20 mouse cellular contexts compared by ENCODE assay signal in the genomic region with DNA sequence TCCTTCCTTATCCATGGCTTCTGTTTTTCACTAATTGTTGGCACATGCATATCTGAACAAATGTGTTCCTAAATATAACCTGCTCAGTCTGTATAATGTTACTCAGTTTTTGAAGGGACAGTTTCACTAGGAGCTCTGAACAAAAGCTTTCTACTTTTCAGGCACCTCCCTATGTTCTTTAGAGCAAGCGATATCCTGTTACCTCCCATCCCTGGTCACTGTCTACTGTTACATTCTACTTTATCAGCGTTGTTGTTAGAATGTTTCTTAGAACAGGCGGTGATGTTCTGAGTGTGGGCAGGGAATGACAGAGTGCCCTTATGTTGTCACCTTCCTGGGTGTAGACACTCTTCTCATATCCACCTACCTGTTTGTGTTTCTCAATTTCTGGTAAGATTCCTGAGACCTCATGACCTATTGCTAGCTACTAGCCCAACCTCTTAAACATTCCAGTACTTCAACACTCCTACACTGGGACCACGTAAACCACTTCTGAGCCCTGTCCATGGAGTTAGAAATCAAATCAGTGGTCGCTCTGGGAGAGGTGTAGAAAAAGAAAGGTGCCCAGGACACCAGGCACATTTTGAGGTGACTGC. TPM values are rescaled to one million over a fixed set of nuclear protein-coding genes. Genes with fewer than 3 reads are reported as not detected.
"Had no signal": no experiment of that assay in that cellular context is flagged by ENCODE, and none has a peak within 500 bp of the region (broad histone marks: within the 10 kb centered on the region; RNA-seq: fewer than 3 reads in every experiment).

No protein-coding gene starts in this region.

- H3K4me1 ChIP-seq: liver, embryonic 13.5 days; neural tube, embryonic 12.5 days; neural tube, embryonic 15.5 days; stomach, embryonic 15.5 days had no signal

- H3K4me3 ChIP-seq: left cerebral cortex, adult 2 months; liver, embryonic 13.5 days; neural tube, embryonic 12.5 days; neural tube, embryonic 15.5 days; stomach, embryonic 15.5 days had no signal

- H3K27ac ChIP-seq: hindbrain, postnatal 0 days; left cerebral cortex, adult 2 months; liver, embryonic 13.5 days; neural tube, embryonic 12.5 days; neural tube, embryonic 15.5 days; stomach, embryonic 15.5 days had no signal

- H3K27me3 ChIP-seq: liver, embryonic 13.5 days; neural tube, embryonic 12.5 days; neural tube, embryonic 15.5 days; stomach, embryonic 15.5 days had no signal

- DNase-seq: kidney, adult 2 months; kidney, postnatal 14 days; layer of hippocampus, postnatal 36 days; liver, embryonic 13.5 days; lung, embryonic 14.5 days; lung, postnatal 10 days; midbrain, embryonic 14.5 days; retina, postnatal 1 day; right cerebral cortex, postnatal 25 days; spleen, adult 18-20 months; thymus, postnatal 25 days had no signal

- H3K36me3 ChIP-seq: liver, embryonic 13.5 days; neural tube, embryonic 12.5 days; neural tube, embryonic 15.5 days; stomach, embryonic 15.5 days had no signal

- H3K9me3 ChIP-seq: liver, embryonic 13.5 days; neural tube, embryonic 12.5 days; neural tube, embryonic 15.5 days; stomach, embryonic 15.5 days had no signal

- ATAC-seq: hindbrain, postnatal 0 days; inflammation-experienced regulatory T-cells, adult 6 months; intestine, embryonic 16.5 days had no signal

- H3K9ac ChIP-seq: liver, embryonic 13.5 days; lung, embryonic 14.5 days; neural tube, embryonic 12.5 days; neural tube, embryonic 15.5 days; stomach, embryonic 15.5 days had no signal

- H3K4me2 ChIP-seq: liver, embryonic 13.5 days; lung, embryonic 14.5 days; midbrain, embryonic 11.5 days; neural tube, embryonic 12.5 days; neural tube, embryonic 15.5 days; stomach, embryonic 15.5 days had no signal

RNA-seq across cellular contexts. Expression of a gene that starts 35.7 kb away (rescaled TPM):
- polyA plus RNA-seq: inflammation-experienced regulatory T-cells, adult 6 months; limb, embryonic 11.5 days had no signal
